ENCODE assay signal across 8 mouse cellular contexts in genomic region chr5:140217900-140218299, GRCm38 (mm10).
DNase-seq lines count a peak whose midpoint lies in the region; ATAC-seq and TF ChIP-seq lines count a peak whose summit lies in the region.

No protein-coding gene starts in this region.

- no peaks in the 10 kb centered on the region for H3K9me3 ChIP-seq in hindbrain, embryonic 10.5 days
- H3K9me3 ChIP-seq in hindbrain, postnatal 0 days (ENCODE audit: low read length): no peaks in the 10 kb centered on the region
- H3K9me3 ChIP-seq in ES-Bruce4 (replicated peaks; ENCODE audit: control insufficient read depth, insufficient read depth, low read length, poor library complexity, severe bottlenecking): no peaks in the 10 kb centered on the region
- H3K9me3 ChIP-seq in midbrain, embryonic 13.5 days: no peaks in the 10 kb centered on the region

- no peak for ATAC-seq in hindbrain, postnatal 0 days
- ATAC-seq in midbrain, embryonic 13.5 days: no peak

- intact Hi-C loops in left cerebral cortex, adult 2 months (cut with DNase I): no loop called here

- no peak overlapping the region for H3K9ac ChIP-seq in hindbrain, postnatal 0 days (replicated peaks; ENCODE audit: low read length)
- no peak overlapping the region for H3K9ac ChIP-seq in ES-Bruce4 (ENCODE audit: low read depth, poor library complexity, severe bottlenecking)
- H3K9ac ChIP-seq in midbrain, embryonic 13.5 days (replicated peaks): no peak overlapping the region

- no peak for TF ChIP-seq CTCF in hindbrain, postnatal 0 days (IDR thresholded peaks at IDR 0.05; ENCODE audit: low read depth)
- no peak for TF ChIP-seq CTCF in ES-Bruce4 (IDR thresholded peaks at IDR 0.05; ENCODE audit: low read depth, low read length)
- TF ChIP-seq CTCF in left cerebral cortex, adult 2 months (IDR thresholded peaks at IDR 0.05): no peak

- 42% methylated on average over 2 of the region's 2 CpGs for WGBS in hindbrain, embryonic 10.5 days
- 38% methylated on average over 2 of the region's 2 CpGs for WGBS in hindbrain, postnatal 0 days
- WGBS in midbrain, embryonic 13.5 days: 50% methylated on average over 2 of the region's 2 CpGs

- no peaks in the 10 kb centered on the region for H3K36me3 ChIP-seq in hindbrain, embryonic 10.5 days
- no peaks in the 10 kb centered on the region for H3K36me3 ChIP-seq in hindbrain, postnatal 0 days (ENCODE audit: insufficient read depth, low read length)
- no peaks in the 10 kb centered on the region for H3K36me3 ChIP-seq in ES-Bruce4 (ENCODE audit: control insufficient read depth, insufficient read depth, low read length, poor library complexity, severe bottlenecking)
- no peaks in the 10 kb centered on the region for H3K36me3 ChIP-seq in midbrain, embryonic 13.5 days

- no peak overlapping the region for H3K27ac ChIP-seq in hindbrain, embryonic 10.5 days
- no peak overlapping the region for H3K27ac ChIP-seq in hindbrain, postnatal 0 days
- no peak overlapping the region for H3K27ac ChIP-seq in ES-Bruce4 (ENCODE audit: insufficient read depth, low read length)
- H3K27ac ChIP-seq in left cerebral cortex, adult 2 months: no peak overlapping the region
- H3K27ac ChIP-seq in midbrain, embryonic 13.5 days: no peak overlapping the region

- peak; percentile 88 for TF ChIP-seq EP300 in ES-Bruce4 (IDR thresholded peaks at IDR 0.05; ENCODE audit: insufficient read depth, low read depth, low read length)

- peaks cover 56% of the 10 kb centered on the region for H3K4me1 ChIP-seq in hindbrain, embryonic 10.5 days (replicated peaks)
- H3K4me1 ChIP-seq in hindbrain, postnatal 0 days (ENCODE audit: insufficient read depth, low read length): no peaks in the 10 kb centered on the region; the same call in 1 of the 2 replicates
- H3K4me1 ChIP-seq in ES-Bruce4 (ENCODE audit: control insufficient read depth, insufficient read depth, low read length): peaks cover 9% of the 10 kb centered on the region
- peaks cover 48% of the 10 kb centered on the region for H3K4me1 ChIP-seq in midbrain, embryonic 13.5 days (replicated peaks)

- DNase-seq in hindbrain, embryonic 10.5 days (ENCODE audit: low spot score): peak; percentile 27
- no peak for DNase-seq in hindbrain, postnatal 0 days (ENCODE audit: low spot score)
- peak; percentile 14 for DNase-seq in c-Kit-positive CD71-positive TER-119-negative erythroid progenitor cells, embryonic 14.5 days (ENCODE audit: low read depth)
- DNase-seq in kidney, postnatal 4 days: peak; percentile 81 to 84
- DNase-seq in left cerebral cortex, adult 2 months (ENCODE audit: extremely low spot score in 1 of 2, low spot score in 2 of 2): no peak
- DNase-seq in natural killer cell, adult 2 months (ENCODE audit: low spot score in 2 of 2): no peak

- H3K27me3 ChIP-seq in hindbrain, embryonic 10.5 days (ENCODE audit: insufficient read depth, poor library complexity, severe bottlenecking): no peaks in the 10 kb centered on the region
- no peaks in the 10 kb centered on the region for H3K27me3 ChIP-seq in hindbrain, postnatal 0 days (ENCODE audit: insufficient read depth, low read length)
- H3K27me3 ChIP-seq in ES-Bruce4 (ENCODE audit: control insufficient read depth, insufficient read depth, low read length, poor library complexity, severe bottlenecking): no peaks in the 10 kb centered on the region
- H3K27me3 ChIP-seq in midbrain, embryonic 13.5 days: no peaks in the 10 kb centered on the region

- H3K4me2 ChIP-seq in hindbrain, postnatal 0 days (ENCODE audit: low read depth, low read length): no peak overlapping the region
- no peak overlapping the region for H3K4me2 ChIP-seq in midbrain, embryonic 13.5 days (replicated peaks)

- TF ChIP-seq POLR2A in ES-Bruce4 (IDR thresholded peaks at IDR 0.05; ENCODE audit: insufficient read depth, low read length): no peak

- H3K4me3 ChIP-seq in hindbrain, embryonic 10.5 days: no peak overlapping the region
- no peak overlapping the region for H3K4me3 ChIP-seq in hindbrain, postnatal 0 days (ENCODE audit: low read length)
- no peak overlapping the region for H3K4me3 ChIP-seq in ES-Bruce4 (ENCODE audit: low read depth, low read length)
- H3K4me3 ChIP-seq in left cerebral cortex, adult 2 months: no peak overlapping the region
- no peak overlapping the region for H3K4me3 ChIP-seq in midbrain, embryonic 13.5 days (replicated peaks)

Comparison
In these comparisons a context has a peak if more than half of its experiments do, and no peak if none do; other contexts are left out.
1. DNase-seq: peak in hindbrain, embryonic 10.5 days (single experiment), c-Kit-positive CD71-positive TER-119-negative erythroid progenitor cells, embryonic 14.5 days (single experiment) and kidney, postnatal 4 days (2 of 2); none in hindbrain, postnatal 0 days (single experiment), left cerebral cortex, adult 2 months (0 of 2) and natural killer cell, adult 2 months (0 of 2).